Mouse (Mus musculus): ENCODE results near the gene Wdr49. TPM values are rescaled to one million over a fixed set of nuclear protein-coding genes. Genes with fewer than 3 reads are reported as not detected.

Gene Wdr49
- polyA plus RNA-seq (2012; rRNA removed) = 0.04 and 0.09 TPM in 2 replicates
- 0.08 TPM in 1 of 2 replicates, not detected in the other for polyA plus RNA-seq (2014; fragmentation: Nextera tagmentation; extraction: Ambion mirVana)

- no peak for TF ChIP-seq POLR2A (IDR thresholded peaks at IDR 0.05; ENCODE audit: borderline replicate concordance, extremely low read depth, insufficient read depth, insufficient read length)
- Histone ChIP-seq H3K4me2 (replicated peaks; ENCODE audit: low read depth, low read length, severe bottlenecking) (no peak within 1 kb of the TSS), H3K4me1 (ENCODE audit: control insufficient read depth, insufficient read depth, low read length) (no peaks in the 10 kb centered on the region), H3K9ac (ENCODE audit: low read depth, low read length, severe bottlenecking) (no peak within 1 kb of the TSS), H3K4me3 (replicated peaks; ENCODE audit: low read length) (no peak within 1 kb of the TSS), H3K36me3 (ENCODE audit: control insufficient read depth, insufficient read depth, low read length) (no peaks in the 10 kb centered on the region), H3K27ac (replicated peaks; ENCODE audit: low read depth, low read length) (no peak within 1 kb of the TSS), H3K9me3 (ENCODE audit: control insufficient read depth, low read length) (no peaks in the 10 kb centered on the region), H3K27me3 (ENCODE audit: control insufficient read depth, insufficient read depth, low read length) (no peaks in the 10 kb centered on the region)
- DNase-seq (ENCODE audit: low spot score) (no peak), ATAC-seq (ENCODE audit: low FRiP score, low read depth) (no peak)
- 67% methylated on average over 2 of the region's 2 CpGs for WGBS
Measured at GRCm38 (mm10) chr3:75482056-75482455, at the start of gene Wdr49. Wdr49 (minus strand) TSS chr3:75482156.

GRCm38 (mm10) chr3:75531074-75531473 is 49.1 kb upstream of the Wdr49 start:
- no peak overlapping the region for H3K4me3 ChIP-seq (replicated peaks; ENCODE audit: low read length)
- TF ChIP-seq POLR2A (IDR thresholded peaks at IDR 0.05; ENCODE audit: borderline replicate concordance, extremely low read depth, insufficient read depth, insufficient read length) = no peak
- H3K9me3 ChIP-seq (ENCODE audit: control insufficient read depth, low read length) = no peaks in the 10 kb centered on the region
- 88% methylated on average over 3 of the region's 3 CpGs for WGBS
- H3K4me1 ChIP-seq (ENCODE audit: control insufficient read depth, insufficient read depth, low read length) = no peaks in the 10 kb centered on the region
- no peak overlapping the region for H3K4me2 ChIP-seq (replicated peaks; ENCODE audit: low read depth, low read length, severe bottlenecking)
- H3K36me3 ChIP-seq (ENCODE audit: control insufficient read depth, insufficient read depth, low read length) = peaks cover 21% of the 10 kb centered on the region
- DNase-seq (ENCODE audit: low spot score) (no peak), ATAC-seq (ENCODE audit: low FRiP score, low read depth) (no peak)
- no peaks in the 10 kb centered on the region for H3K27me3 ChIP-seq (ENCODE audit: control insufficient read depth, insufficient read depth, low read length)
- H3K27ac ChIP-seq (replicated peaks; ENCODE audit: low read depth, low read length) = no peak overlapping the region
- H3K9ac ChIP-seq (ENCODE audit: low read depth, low read length, severe bottlenecking) = no peak overlapping the region

GRCm38 (mm10) chr3:75522527-75522926 is 40.6 kb upstream of the Wdr49 start:
- H3K4me1 ChIP-seq (ENCODE audit: control insufficient read depth, insufficient read depth, low read length) = no peaks in the 10 kb centered on the region
- H3K9ac ChIP-seq (ENCODE audit: low read depth, low read length, severe bottlenecking) = no peak overlapping the region
- H3K27ac ChIP-seq (replicated peaks; ENCODE audit: low read depth, low read length) = no peak overlapping the region
- H3K36me3 ChIP-seq (ENCODE audit: control insufficient read depth, insufficient read depth, low read length) = peaks cover 39% of the 10 kb centered on the region
- H3K9me3 ChIP-seq (ENCODE audit: control insufficient read depth, low read length) = no peaks in the 10 kb centered on the region
- H3K4me2 ChIP-seq (replicated peaks; ENCODE audit: low read depth, low read length, severe bottlenecking) = no peak overlapping the region
- TF ChIP-seq POLR2A (IDR thresholded peaks at IDR 0.05; ENCODE audit: borderline replicate concordance, extremely low read depth, insufficient read depth, insufficient read length) = no peak
- ATAC-seq (ENCODE audit: low FRiP score, low read depth) (no peak), DNase-seq (ENCODE audit: low spot score) (no peak)
- no peak overlapping the region for H3K4me3 ChIP-seq (replicated peaks; ENCODE audit: low read length)
- no peaks in the 10 kb centered on the region for H3K27me3 ChIP-seq (ENCODE audit: control insufficient read depth, insufficient read depth, low read length)
- WGBS = 100% methylated on average over 1 of the region's 1 CpGs

- Histone ChIP-seq H3K4me1 (ENCODE audit: control insufficient read depth, insufficient read depth, low read length) (no peaks in the 10 kb centered on the region), H3K27me3 (ENCODE audit: control insufficient read depth, insufficient read depth, low read length) (no peaks in the 10 kb centered on the region), H3K9me3 (ENCODE audit: control insufficient read depth, low read length) (no peaks in the 10 kb centered on the region), H3K4me2 (replicated peaks; ENCODE audit: low read depth, low read length, severe bottlenecking) (no peak overlapping the region), H3K9ac (ENCODE audit: low read depth, low read length, severe bottlenecking) (no peak overlapping the region), H3K27ac (replicated peaks; ENCODE audit: low read depth, low read length) (no peak overlapping the region), H3K4me3 (replicated peaks; ENCODE audit: low read length) (no peak overlapping the region), H3K36me3 (ENCODE audit: control insufficient read depth, insufficient read depth, low read length) (peaks cover 30% of the 10 kb centered on the region)
- no peak for ATAC-seq (ENCODE audit: low FRiP score, low read depth)
- TF ChIP-seq POLR2A (IDR thresholded peaks at IDR 0.05; ENCODE audit: borderline replicate concordance, extremely low read depth, insufficient read depth, insufficient read length) = no peak
- no peak for DNase-seq (ENCODE audit: low spot score)
- WGBS = 81% methylated on average over 2 of the region's 2 CpGs
Measured at GRCm38 (mm10) chr3:75521314-75521713, 39.4 kb upstream of the Wdr49 start.

- no peak for ATAC-seq (ENCODE audit: low FRiP score, low read depth)
- no peak for TF ChIP-seq POLR2A (IDR thresholded peaks at IDR 0.05; ENCODE audit: borderline replicate concordance, extremely low read depth, insufficient read depth, insufficient read length)
Measured at GRCm38 (mm10) chr3:75517631-75518250, 35.8 kb upstream of the Wdr49 start.

More at GRCm38 (mm10) chr3:75517631-75518250, 35.8 kb upstream of the Wdr49 start:
- no peak overlapping the region for H3K4me3 ChIP-seq (replicated peaks; ENCODE audit: low read length)
- H3K9ac ChIP-seq (ENCODE audit: low read depth, low read length, severe bottlenecking) = no peak overlapping the region
- no peaks in the 10 kb centered on the region for H3K4me1 ChIP-seq (ENCODE audit: control insufficient read depth, insufficient read depth, low read length)
- no peaks in the 10 kb centered on the region for H3K27me3 ChIP-seq (ENCODE audit: control insufficient read depth, insufficient read depth, low read length)
- 35% methylated on average over 7 of the region's 7 CpGs for WGBS
- H3K4me2 ChIP-seq (replicated peaks; ENCODE audit: low read depth, low read length, severe bottlenecking) = no peak overlapping the region
- H3K9me3 ChIP-seq (ENCODE audit: control insufficient read depth, low read length) = no peaks in the 10 kb centered on the region
- peak; percentile 33 for DNase-seq (ENCODE audit: low spot score)
- peaks cover 22% of the 10 kb centered on the region for H3K36me3 ChIP-seq (ENCODE audit: control insufficient read depth, insufficient read depth, low read length)
- no peak overlapping the region for H3K27ac ChIP-seq (replicated peaks; ENCODE audit: low read depth, low read length)

All from limb, embryonic 14.5 days (tissue).